Mouse (Mus musculus): Measurements from ENCODE around the gene Dchs2.
A peak's percentile ranks its signal among the peaks of the same experiment; 100 is the strongest.

DNA sequence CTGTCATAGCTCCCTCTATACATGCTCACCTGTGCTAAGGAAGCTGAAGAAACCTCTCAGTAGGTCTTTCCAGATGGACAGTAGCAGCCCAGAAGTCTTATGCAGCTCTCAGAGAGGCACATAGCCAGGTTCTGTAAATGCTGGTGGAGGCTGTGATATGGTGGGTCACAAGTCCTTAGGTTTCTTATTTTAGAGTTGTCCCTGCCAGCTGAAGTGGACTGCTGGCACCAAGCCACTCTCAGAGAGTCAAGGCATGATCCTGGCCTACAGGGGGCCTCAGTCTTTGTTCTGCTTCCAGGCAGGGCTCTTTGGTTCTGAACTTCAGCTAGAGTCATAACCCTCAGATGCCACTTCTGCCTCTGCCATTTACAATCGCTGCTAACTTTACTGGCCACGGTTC, 11.1 kb downstream of the Dchs2 start:
- TF ChIP-seq EP300 (optimal IDR thresholded peaks at IDR 0.05) (no peak), CTCF (IDR thresholded peaks at IDR 0.05; ENCODE audit: low read depth) (0 out of 2 replicates have a peak, but pooled peaks have one; percentile 8)
